Mouse (Mus musculus) liver, adult 2 months (tissue): Measurements from ENCODE around the gene Kcnj12.

ENCODE experiments used
- CTCF ChIP-seq: fragments of 200-500 bp; IDR thresholded peaks from 2 replicates; pipeline ENCODE4 v1.5.1; 2011; ENCODE audit warnings: low read depth, low read length, control low read depth
- POLR2A ChIP-seq: fragments of 200-500 bp; IDR thresholded peaks from 2 replicates; pipeline ENCODE4 v1.6.1; 2011; ENCODE audit warnings: low read length, control low read depth; ENCODE audit not compliant: insufficient read depth; ENCODE audit errors: extremely low read depth

- TF ChIP-seq CTCF (no peak), POLR2A (no peak)
Measured at GRCm38 (mm10) chr11:61044741-61045140, 22.4 kb downstream of the Kcnj12 start.
